Mouse (Mus musculus): Measurements from ENCODE around the gene Ormdl3. TPM values are rescaled to one million over a fixed set of nuclear protein-coding genes. Genes with fewer than 3 reads are reported as not detected.

The Ormdl3 gene
- total and polyA plus RNA-seq, 3 experiments, result 40.2 to 61.2 (median 40.9) TPM

DNA sequence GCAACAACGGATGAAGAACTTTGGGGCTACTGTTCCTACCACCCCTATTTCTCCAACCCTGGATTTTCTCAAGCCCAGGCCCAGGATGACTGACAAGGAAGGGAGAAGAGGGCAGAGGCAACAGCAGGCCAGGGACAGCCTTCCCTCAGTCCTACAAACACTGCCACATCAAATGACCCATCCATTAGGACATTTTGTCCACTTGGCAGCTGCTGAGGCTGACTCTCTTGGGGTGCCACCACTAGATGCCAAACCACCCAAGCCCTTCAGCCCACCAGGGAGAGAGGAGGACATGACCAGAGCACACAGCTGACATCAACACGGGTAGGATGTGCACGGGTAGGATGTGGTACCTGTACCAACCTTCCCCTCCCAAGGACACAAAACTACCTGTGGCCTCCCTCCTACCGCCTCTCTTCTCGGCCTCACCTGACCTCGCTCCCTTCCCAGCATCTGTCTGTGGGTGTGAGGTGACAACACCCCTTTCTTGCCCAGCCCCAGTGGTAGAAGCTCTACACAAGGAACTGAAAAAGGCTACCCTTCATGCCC is 2.5 kb downstream of the Ormdl3 start:
- no peaks in the 10 kb centered on the region for H3K27me3 ChIP-seq (ENCODE audit: control insufficient read depth, insufficient read depth, low read length)
- H3K4me3 ChIP-seq, result no peak overlapping the region
- intact Hi-C loops (cut with DNase I), result no loop called here
- H3K4me1 ChIP-seq (ENCODE audit: control insufficient read depth, insufficient read depth, low read length), result peaks cover 11% of the 10 kb centered on the region
- H3K79me2 ChIP-seq (replicated peaks; ENCODE audit: control insufficient read depth, insufficient read depth, low read length), result no peaks in the 10 kb centered on the region
- WGBS, result 87% methylated on average over 6 of the region's 6 CpGs
- no peak overlapping the region for H3K27ac ChIP-seq
- H3K9ac ChIP-seq (ENCODE audit: low read depth, low read length), result no peak overlapping the region
- no peak for TF ChIP-seq CTCF (IDR thresholded peaks at IDR 0.05)
- no peak for TF ChIP-seq POLR2A (IDR thresholded peaks at IDR 0.05; ENCODE audit: insufficient read depth, low read depth, low read length)
- no peak for TF ChIP-seq EP300 (IDR thresholded peaks at IDR 0.05; ENCODE audit: insufficient read depth, low read depth, low read length)
- H3K36me3 ChIP-seq (ENCODE audit: control insufficient read depth, insufficient read depth, low read length), result no peaks in the 10 kb centered on the region
- no peak for DNase-seq

DNA sequence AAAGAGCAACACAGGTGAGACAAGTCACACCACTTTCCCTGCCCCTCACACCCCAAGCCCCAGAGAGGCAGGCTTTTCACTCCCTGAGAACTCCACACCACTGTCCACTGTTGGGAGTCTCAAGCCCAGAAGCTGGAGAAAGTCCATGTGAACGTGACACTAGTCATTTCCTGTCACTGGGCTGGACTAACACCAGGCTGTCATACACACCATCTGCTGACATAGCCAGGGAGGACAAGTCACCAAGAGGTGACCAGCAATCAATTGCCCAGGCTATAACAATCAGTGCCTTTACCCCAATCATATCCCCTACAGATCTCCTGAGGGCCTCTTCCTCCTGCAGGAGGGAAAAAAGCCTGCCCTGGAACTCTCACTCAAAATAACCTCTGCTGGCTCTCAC is 3.0 kb downstream of the Ormdl3 start:
- Histone ChIP-seq H3K27ac (no peak overlapping the region), H3K27me3 (ENCODE audit: control insufficient read depth, insufficient read depth, low read length) (no peaks in the 10 kb centered on the region), H3K4me3 (no peak overlapping the region), H3K79me2 (replicated peaks; ENCODE audit: control insufficient read depth, insufficient read depth, low read length) (no peaks in the 10 kb centered on the region), H3K4me1 (ENCODE audit: control insufficient read depth, insufficient read depth, low read length) (peaks cover 10% of the 10 kb centered on the region), H3K36me3 (ENCODE audit: control insufficient read depth, insufficient read depth, low read length) (no peaks in the 10 kb centered on the region), H3K9ac (ENCODE audit: low read depth, low read length) (no peak overlapping the region)
- 30% methylated on average over 1 of the region's 1 CpGs for WGBS
- no peak for TF ChIP-seq POLR2A (IDR thresholded peaks at IDR 0.05; ENCODE audit: insufficient read depth, low read depth, low read length)
- no peak for DNase-seq
- intact Hi-C loops (cut with DNase I), result no loop called here

DNA sequence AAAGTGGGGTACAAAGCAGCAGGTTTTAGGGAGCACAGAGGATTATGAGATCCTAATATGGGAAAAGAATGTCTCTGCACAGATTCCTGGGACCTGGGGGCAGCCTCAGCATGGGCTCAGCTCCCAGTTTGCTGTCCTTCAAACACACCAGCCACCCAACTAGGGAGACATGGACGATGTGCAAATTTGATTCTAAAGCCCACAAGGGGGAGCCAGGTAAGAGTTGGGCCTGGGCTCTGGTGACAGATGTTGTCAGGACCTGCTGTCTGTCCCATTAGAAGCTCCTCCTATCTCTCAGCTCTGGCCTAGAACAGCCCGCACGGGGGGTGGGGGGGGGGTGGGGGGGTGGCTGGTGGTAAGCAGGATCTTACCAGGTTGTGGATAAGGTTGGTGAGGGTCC is 3.6 kb downstream of the Ormdl3 start:
- Histone ChIP-seq H3K27me3 (ENCODE audit: control insufficient read depth, insufficient read depth, low read length) (no peaks in the 10 kb centered on the region), H3K4me1 (ENCODE audit: control insufficient read depth, insufficient read depth, low read length) (peaks cover 7% of the 10 kb centered on the region), H3K9ac (ENCODE audit: low read depth, low read length) (no peak overlapping the region), H3K36me3 (ENCODE audit: control insufficient read depth, insufficient read depth, low read length) (no peaks in the 10 kb centered on the region), H3K79me2 (replicated peaks; ENCODE audit: control insufficient read depth, insufficient read depth, low read length) (no peaks in the 10 kb centered on the region), H3K4me3 (no peak overlapping the region), H3K27ac (no peak overlapping the region)
- intact Hi-C loops (cut with DNase I), result no loop called here
- no peak for DNase-seq
- no peak for TF ChIP-seq EP300 (IDR thresholded peaks at IDR 0.05; ENCODE audit: insufficient read depth, low read depth, low read length)
- 0 out of 2 replicates have a peak, but pooled peaks have one; percentile 6 for TF ChIP-seq CTCF (IDR thresholded peaks at IDR 0.05)
- 33% methylated on average over 3 of the region's 3 CpGs for WGBS

DNA sequence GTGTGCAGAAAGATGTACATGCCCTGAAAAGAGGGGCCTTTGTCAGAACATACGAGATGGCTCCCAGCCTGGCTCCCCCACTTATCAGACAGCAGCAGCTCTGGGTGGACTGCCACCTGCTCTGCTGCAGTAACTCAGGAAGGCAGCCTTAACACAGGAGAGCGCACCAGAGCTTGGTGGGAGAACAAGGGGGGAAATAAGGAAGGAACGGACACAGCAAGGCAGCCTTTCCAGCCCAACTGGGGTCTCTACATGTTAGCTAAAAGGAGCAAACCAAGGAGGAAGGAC is 4.0 kb downstream of the Ormdl3 start:
- Histone ChIP-seq H3K4me3 (no peak overlapping the region), H3K79me2 (replicated peaks; ENCODE audit: control insufficient read depth, insufficient read depth, low read length) (no peaks in the 10 kb centered on the region), H3K36me3 (ENCODE audit: control insufficient read depth, insufficient read depth, low read length) (no peaks in the 10 kb centered on the region), H3K27me3 (ENCODE audit: control insufficient read depth, insufficient read depth, low read length) (no peaks in the 10 kb centered on the region), H3K9ac (ENCODE audit: low read depth, low read length) (no peak overlapping the region), H3K27ac (no peak overlapping the region), H3K4me1 (ENCODE audit: control insufficient read depth, insufficient read depth, low read length) (peaks cover 7% of the 10 kb centered on the region)
- intact Hi-C loops (cut with DNase I), result no loop called here
- DNase-seq, result no peak
- no peak for TF ChIP-seq POLR2A (IDR thresholded peaks at IDR 0.05; ENCODE audit: insufficient read depth, low read depth, low read length)
- TF ChIP-seq EP300 (IDR thresholded peaks at IDR 0.05; ENCODE audit: insufficient read depth, low read depth, low read length), result no peak
- no peak for TF ChIP-seq CTCF (IDR thresholded peaks at IDR 0.05)
- 83% methylated on average over 3 of the region's 3 CpGs for WGBS

DNA sequence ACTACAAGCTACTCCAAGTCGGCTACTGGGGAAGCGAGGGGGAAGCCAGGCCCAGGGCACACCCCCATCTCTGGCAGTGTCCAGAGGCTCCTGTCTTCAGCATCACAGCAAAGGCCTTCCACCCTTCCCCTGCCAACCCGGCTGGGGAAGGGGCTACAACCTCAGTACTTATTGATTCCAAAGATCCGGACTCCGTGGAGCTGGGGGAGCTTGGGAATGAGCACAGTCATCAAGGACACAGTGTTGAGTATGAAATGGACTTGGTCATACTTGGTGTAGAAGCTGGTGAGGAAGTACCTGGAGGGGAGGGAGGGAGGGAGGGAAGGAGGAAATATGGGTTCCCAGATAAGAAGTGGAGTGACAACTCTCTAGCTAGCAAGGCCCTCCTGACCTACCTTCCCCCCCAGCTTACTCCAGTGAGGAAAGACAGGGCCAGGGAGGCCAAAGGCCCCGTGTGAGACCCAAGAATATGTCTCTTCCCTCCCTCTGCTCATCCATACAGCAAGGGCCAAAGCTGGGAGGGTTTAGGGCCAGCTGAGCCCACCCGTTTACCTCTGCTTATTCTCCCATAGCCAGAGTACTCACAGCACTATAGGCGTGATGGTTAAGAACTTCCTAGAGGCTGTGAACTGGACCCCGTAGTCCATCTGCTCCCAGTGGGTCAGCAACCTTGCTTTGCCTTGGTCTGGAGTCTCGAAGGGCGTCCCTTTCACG is 4.5 kb downstream of the Ormdl3 start:
- DNase-seq, result no peak
- H3K27me3 ChIP-seq (ENCODE audit: control insufficient read depth, insufficient read depth, low read length), result no peaks in the 10 kb centered on the region
- intact Hi-C loops (cut with DNase I), result no loop called here
- no peaks in the 10 kb centered on the region for H3K79me2 ChIP-seq (replicated peaks; ENCODE audit: control insufficient read depth, insufficient read depth, low read length)
- no peak overlapping the region for H3K9ac ChIP-seq (ENCODE audit: low read depth, low read length)
- peaks cover 7% of the 10 kb centered on the region for H3K4me1 ChIP-seq (ENCODE audit: control insufficient read depth, insufficient read depth, low read length)
- TF ChIP-seq CTCF (IDR thresholded peaks at IDR 0.05), result no peak
- no peak for TF ChIP-seq EP300 (IDR thresholded peaks at IDR 0.05; ENCODE audit: insufficient read depth, low read depth, low read length)
- TF ChIP-seq POLR2A (IDR thresholded peaks at IDR 0.05; ENCODE audit: insufficient read depth, low read depth, low read length), result no peak
- H3K27ac ChIP-seq, result no peak overlapping the region
- H3K36me3 ChIP-seq (ENCODE audit: control insufficient read depth, insufficient read depth, low read length), result no peaks in the 10 kb centered on the region
- 73% methylated on average over 12 of the region's 12 CpGs for WGBS
- H3K4me3 ChIP-seq, result no peak overlapping the region

DNA sequence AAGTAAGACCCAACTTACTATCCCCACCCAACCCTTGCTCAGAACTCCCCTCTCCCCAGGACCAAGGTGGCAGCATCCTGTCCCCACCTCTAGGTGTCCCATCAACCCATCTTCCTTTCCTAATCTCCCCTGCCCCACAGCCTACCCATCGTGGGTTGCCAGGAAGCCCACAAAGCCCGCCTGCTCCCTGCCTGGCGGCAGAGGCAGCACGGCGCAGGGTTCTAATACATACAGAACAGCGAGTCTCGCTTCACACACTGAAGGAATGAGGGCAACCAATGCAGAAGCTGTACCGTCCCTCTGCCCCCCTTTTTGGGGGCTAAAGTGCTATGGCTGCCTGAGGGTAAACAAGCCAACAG is 5.2 kb downstream of the Ormdl3 start:
- H3K9ac ChIP-seq (ENCODE audit: low read depth, low read length), result no peak overlapping the region
- TF ChIP-seq EP300 (IDR thresholded peaks at IDR 0.05; ENCODE audit: insufficient read depth, low read depth, low read length), result no peak
- no peak for TF ChIP-seq POLR2A (IDR thresholded peaks at IDR 0.05; ENCODE audit: insufficient read depth, low read depth, low read length)
- no peak for TF ChIP-seq CTCF (IDR thresholded peaks at IDR 0.05)
- no peak overlapping the region for H3K27ac ChIP-seq
- no peak for DNase-seq
- intact Hi-C loops (cut with DNase I), result no loop called here
- 84% methylated on average over 8 of the region's 8 CpGs for WGBS
- H3K36me3 ChIP-seq (ENCODE audit: control insufficient read depth, insufficient read depth, low read length), result no peaks in the 10 kb centered on the region
- H3K79me2 ChIP-seq (replicated peaks; ENCODE audit: control insufficient read depth, insufficient read depth, low read length), result no peaks in the 10 kb centered on the region
- peaks cover 7% of the 10 kb centered on the region; the same call in 1 of the 2 replicates for H3K4me1 ChIP-seq (ENCODE audit: control insufficient read depth, insufficient read depth, low read length)
- H3K4me3 ChIP-seq, result no peak overlapping the region
- no peaks in the 10 kb centered on the region for H3K27me3 ChIP-seq (ENCODE audit: control insufficient read depth, insufficient read depth, low read length)

Data from heart, adult 2 months (tissue).